Mouse (Mus musculus) liver, adult 2 months (tissue): ENCODE data around the gene Wfdc15b. TPM values are rescaled to one million over a fixed set of nuclear protein-coding genes. Genes with fewer than 3 reads are reported as not detected.

Source experiments
- DNase-seq: peaks from one replicate; pipeline ENCODE4 v3.0.0-alpha.2; 2011; ENCODE audit warnings: low read depth, low spot score; ENCODE audit errors: extremely low read depth
- H3K27ac ChIP-seq: fragments of 200-500 bp; replicated peaks from 2 replicates; pipeline ENCODE4 v1.5.1; 2012; ENCODE audit warnings: low read depth, mild to moderate bottlenecking, control low read depth, inconsistent platforms, low read length; ENCODE audit not compliant: insufficient read depth
- H3K27me3 ChIP-seq: fragments of 200-500 bp; 2 replicates; pipeline ENCODE4 v1.6.1; 2012; ENCODE audit warnings: mild to moderate bottlenecking, moderate library complexity, low read length, inconsistent platforms; ENCODE audit not compliant: control insufficient read depth, insufficient read depth
- H3K36me3 ChIP-seq: fragments of 200-500 bp; 2 replicates; pipeline ENCODE4 v1.6.1; 2012; ENCODE audit warnings: low read length, inconsistent platforms; ENCODE audit not compliant: control insufficient read depth, insufficient read depth
- H3K4me1 ChIP-seq: fragments of 200-500 bp; 2 replicates; pipeline ENCODE4 v1.6.1; 2011; ENCODE audit warnings: low read length; ENCODE audit not compliant: control insufficient read depth, insufficient read depth
- H3K4me3 ChIP-seq: fragments of 200-500 bp; 2 replicates; pipeline ENCODE4 v1.5.1; 2011; ENCODE audit warnings: low read depth, mild to moderate bottlenecking, control low read depth, low read length, moderate library complexity; ENCODE audit not compliant: insufficient read depth
- H3K79me2 ChIP-seq: fragments of 200-500 bp; 2 replicates; pipeline ENCODE4 v1.6.1; 2012; ENCODE audit warnings: inconsistent platforms, mild to moderate bottlenecking, low read length, moderate library complexity; ENCODE audit not compliant: control insufficient read depth, insufficient read depth
- H3K9ac ChIP-seq: fragments of 200-500 bp; 2 replicates; pipeline ENCODE4 v1.6.1; 2012; ENCODE audit warnings: low read depth, mild to moderate bottlenecking, control low read depth, inconsistent platforms, low read length
- CTCF ChIP-seq: fragments of 200-500 bp; IDR thresholded peaks from 2 replicates; pipeline ENCODE4 v1.5.1; 2011; ENCODE audit warnings: low read depth, low read length, control low read depth
- POLR2A ChIP-seq: fragments of 200-500 bp; IDR thresholded peaks from 2 replicates; pipeline ENCODE4 v1.6.1; 2011; ENCODE audit warnings: low read length, control low read depth; ENCODE audit not compliant: insufficient read depth; ENCODE audit errors: extremely low read depth
- WGBS: fragments of 180-500 bp; shearing (Covaris S2); methylation state at CpG from one replicate; pipeline ENCODE4 v1.1.7; 2018; 5-methylcytosine and 5-hydroxymethylcytosine counted together
- polyA plus RNA-seq: library from polyadenylated mRNA; depleted of rRNA; stranded (reverse); fragments of >200 nt; gene quantifications from 2 replicates; pipeline ENCODE4 v1.2.3, GENCODE M21; 2012
- total RNA-seq: library from RNA; depleted of rRNA; stranded (reverse); fragments of >200 nt; gene quantifications from 2 replicates; pipeline ENCODE4 v1.2.3, GENCODE M21; 2014

Gene Wfdc15b
- total and polyA plus RNA-seq, 2 experiments, result 0.24 to 0.28 TPM

DNA sequence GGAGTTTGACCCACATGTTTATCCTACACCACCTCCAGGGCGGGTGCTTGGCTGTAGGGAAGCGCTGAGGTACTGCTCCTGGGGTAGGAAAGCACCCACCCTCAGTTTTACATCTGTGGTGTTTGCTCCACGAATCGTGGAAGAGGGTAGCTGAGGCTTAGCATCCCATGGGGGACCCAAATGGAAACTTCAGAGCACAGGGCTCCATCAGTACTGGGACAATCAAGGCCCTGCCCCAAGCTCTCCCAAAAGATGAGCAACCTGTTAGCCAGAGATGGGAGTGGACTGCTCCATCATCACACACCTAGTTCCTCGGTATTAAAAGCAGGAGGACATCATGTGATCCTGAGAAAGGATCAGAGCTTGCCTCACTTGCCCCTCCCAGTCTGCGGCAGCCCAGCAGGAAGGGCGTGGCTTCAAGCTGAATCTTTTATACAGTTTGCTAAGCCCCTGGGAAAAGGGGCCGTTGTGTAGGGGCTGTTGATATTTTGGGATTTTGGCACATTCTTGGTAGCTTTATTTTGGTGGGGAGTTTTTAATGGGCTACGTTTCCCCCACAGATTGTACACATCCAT is 37.2 kb downstream of the Wfdc15b start:
- Histone ChIP-seq H3K27ac (no peak overlapping the region), H3K36me3 (no peaks in the 10 kb centered on the region), H3K27me3 (no peaks in the 10 kb centered on the region), H3K4me1 (no peaks in the 10 kb centered on the region), H3K4me3 (no peak overlapping the region), H3K79me2 (no peaks in the 10 kb centered on the region), H3K9ac (no peak overlapping the region)
- no peak for TF ChIP-seq POLR2A
- TF ChIP-seq CTCF, result no peak
- no peak for DNase-seq
- 47% methylated on average over 9 of the region's 9 CpGs for WGBS

DNA sequence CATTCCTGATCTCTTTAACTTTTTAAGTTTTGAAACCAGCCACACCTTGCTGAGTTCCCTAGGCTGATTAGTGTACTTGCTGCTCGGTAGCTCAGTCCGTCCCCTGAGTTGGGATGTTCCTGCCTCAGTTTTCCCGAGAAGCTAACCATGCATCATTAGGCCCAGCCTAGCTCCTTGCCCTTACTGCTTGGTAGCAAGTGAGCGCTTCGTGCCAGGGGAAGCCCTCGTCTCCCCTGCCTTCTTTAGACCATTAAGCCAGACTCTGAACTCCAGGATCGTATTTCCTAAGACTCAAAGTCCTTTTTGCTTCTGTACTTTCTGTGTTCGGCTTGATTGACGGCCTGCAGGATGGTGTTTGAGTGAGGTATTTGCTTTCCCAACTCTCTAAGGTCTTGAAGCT is 38.1 kb downstream of the Wfdc15b start:
- H3K79me2 ChIP-seq, result no peaks in the 10 kb centered on the region
- H3K27me3 ChIP-seq, result no peaks in the 10 kb centered on the region
- WGBS, result 64% methylated on average over 9 of the region's 9 CpGs
- no peak for DNase-seq
- H3K27ac ChIP-seq, result no peak overlapping the region
- no peak for TF ChIP-seq POLR2A
- no peak for TF ChIP-seq CTCF
- H3K9ac ChIP-seq, result no peak overlapping the region
- H3K4me1 ChIP-seq, result no peaks in the 10 kb centered on the region
- no peak overlapping the region for H3K4me3 ChIP-seq
- H3K36me3 ChIP-seq, result no peaks in the 10 kb centered on the region

DNA sequence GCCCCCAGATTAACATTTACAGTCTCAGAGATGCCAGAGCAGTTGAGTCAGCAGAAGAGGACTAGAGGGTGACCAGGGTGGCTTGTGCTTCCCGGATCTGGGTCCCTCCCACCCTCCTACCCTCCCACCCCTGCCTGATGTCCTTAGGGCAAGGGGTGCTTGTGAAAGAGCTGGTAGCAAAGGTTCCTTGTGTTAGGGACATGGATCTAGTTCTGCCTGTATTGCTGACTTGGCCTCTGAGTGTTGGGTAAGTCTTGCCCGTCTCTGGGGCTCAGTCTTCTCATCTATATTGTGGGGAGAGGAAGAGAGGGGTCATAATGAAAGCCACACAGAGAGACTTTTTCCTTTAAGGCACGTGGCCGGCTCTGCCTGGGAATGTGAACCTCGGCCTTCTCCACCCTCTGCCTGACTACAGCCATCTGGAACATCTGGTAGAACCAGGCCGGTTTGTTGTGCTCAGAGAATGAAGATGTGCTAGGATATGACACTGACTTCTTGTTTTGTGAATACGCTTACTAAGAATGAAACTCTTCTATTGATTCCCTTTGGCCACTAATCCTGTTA is 38.7 kb downstream of the Wfdc15b start, which contains the start of gene Wfdc5:
TSS of gene Wfdc5 (minus strand) at position 51 of the 564 bp plus-strand sequence.
- 80% methylated on average over 7 of the region's 7 CpGs for WGBS
- H3K4me3 ChIP-seq, result no peak within 1 kb of the TSS

DNA sequence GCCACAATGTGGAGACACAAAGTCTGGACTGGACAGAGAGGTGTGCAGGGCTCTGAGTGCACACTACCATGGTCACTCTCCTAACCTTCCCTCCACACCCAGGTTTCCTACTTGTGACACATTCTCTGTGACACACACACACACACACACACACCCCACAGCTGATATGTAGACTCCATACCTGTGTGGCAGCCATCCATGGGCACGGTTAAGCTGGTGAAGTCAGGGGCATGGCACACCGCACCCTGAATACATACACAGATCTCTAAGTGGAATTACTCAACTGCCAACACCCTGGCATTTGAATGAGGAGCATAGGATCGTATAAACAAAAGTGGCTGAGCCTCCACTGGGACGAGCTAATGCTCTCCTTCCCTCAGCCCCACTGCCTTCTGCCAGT is 40.7 kb downstream of the Wfdc15b start:
- Histone ChIP-seq H3K4me1 (no peaks in the 10 kb centered on the region), H3K4me3 (no peak overlapping the region), H3K27me3 (no peaks in the 10 kb centered on the region), H3K27ac (no peak overlapping the region), H3K79me2 (no peaks in the 10 kb centered on the region), H3K36me3 (no peaks in the 10 kb centered on the region), H3K9ac (no peak overlapping the region)
- no peak for DNase-seq
- TF ChIP-seq POLR2A, result no peak
- no peak for TF ChIP-seq CTCF
- WGBS, result 90% methylated on average over 4 of the region's 4 CpGs

More for the DNA sequence above, 38.7 kb downstream of the Wfdc15b start, which contains the start of gene Wfdc5:
- Histone ChIP-seq H3K27ac (no peak within 1 kb of the TSS), H3K79me2 (no peaks in the 10 kb centered on the region), H3K36me3 (no peaks in the 10 kb centered on the region), H3K4me1 (no peaks in the 10 kb centered on the region), H3K27me3 (no peaks in the 10 kb centered on the region), H3K9ac (no peak within 1 kb of the TSS)
- no peak for DNase-seq
- TF ChIP-seq POLR2A (no peak), CTCF (no peak)

DNA sequence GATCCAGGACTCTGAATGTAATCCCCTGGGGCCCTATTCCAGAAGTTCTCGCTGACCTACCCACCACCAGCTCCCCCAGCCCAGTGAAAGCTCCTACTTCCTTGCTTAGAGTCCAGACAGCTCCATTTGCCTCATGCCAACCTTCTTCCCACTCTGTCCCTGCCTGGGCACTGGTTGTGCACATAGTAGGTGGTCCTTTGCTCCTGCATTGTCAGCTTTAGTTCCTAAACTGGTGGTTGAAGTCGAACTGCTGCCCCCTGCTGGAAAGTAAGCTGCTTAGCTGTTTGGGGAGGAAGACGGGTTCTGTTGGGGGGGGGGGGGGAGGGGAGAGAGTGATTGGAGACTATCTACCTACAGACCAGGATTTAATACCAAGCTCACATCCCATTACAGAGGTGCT is 41.3 kb downstream of the Wfdc15b start:
- WGBS, result 39% methylated on average over 3 of the region's 3 CpGs
- peak; percentile 20 for DNase-seq
- H3K4me1 ChIP-seq, result no peaks in the 10 kb centered on the region

DNA sequence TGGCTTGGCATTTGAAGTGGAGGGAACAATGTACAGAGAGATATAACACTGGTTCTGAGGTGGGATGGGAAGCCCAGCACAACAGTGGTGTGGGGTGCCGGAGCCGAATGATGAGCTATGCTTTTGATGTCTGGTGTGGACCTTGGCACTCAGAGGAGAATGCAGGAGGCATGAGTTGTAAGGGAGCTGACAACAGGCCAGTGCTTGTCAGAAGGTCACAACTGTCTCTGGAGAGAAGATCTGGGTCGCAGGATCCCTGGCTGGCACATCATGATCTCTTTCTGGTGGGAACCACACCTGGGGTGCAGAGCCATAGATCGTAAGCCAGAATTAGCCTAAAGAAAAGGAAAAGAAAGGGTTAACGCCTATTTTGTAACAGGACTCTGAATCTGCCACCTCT is 43.6 kb downstream of the Wfdc15b start:
- no peak overlapping the region for H3K9ac ChIP-seq
- H3K27ac ChIP-seq, result no peak overlapping the region
- no peaks in the 10 kb centered on the region for H3K27me3 ChIP-seq
- no peak for TF ChIP-seq POLR2A
- no peak for TF ChIP-seq CTCF
- H3K79me2 ChIP-seq, result no peaks in the 10 kb centered on the region
- no peaks in the 10 kb centered on the region for H3K36me3 ChIP-seq
- no peak overlapping the region for H3K4me3 ChIP-seq
- no peaks in the 10 kb centered on the region for H3K4me1 ChIP-seq
- 77% methylated on average over 5 of the region's 5 CpGs for WGBS
- DNase-seq, result no peak

More for the DNA sequence above, 41.3 kb downstream of the Wfdc15b start:
- no peaks in the 10 kb centered on the region for H3K36me3 ChIP-seq
- no peak overlapping the region for H3K27ac ChIP-seq
- H3K27me3 ChIP-seq, result no peaks in the 10 kb centered on the region
- H3K79me2 ChIP-seq, result no peaks in the 10 kb centered on the region
- H3K9ac ChIP-seq, result no peak overlapping the region
- no peak overlapping the region for H3K4me3 ChIP-seq
- TF ChIP-seq CTCF (peak; percentile 44), POLR2A (no peak)
